In genomic region chr2:73019371-73020146, GRCm38 (mm10) we compare ENCODE assay signal across 10 mouse cellular contexts. TPM values are rescaled to one million over a fixed set of nuclear protein-coding genes. Genes with fewer than 3 reads are reported as not detected.
A peak's percentile ranks its signal among the peaks of the same experiment; 100 is the strongest.
DNase-seq lines count a peak whose midpoint lies in the region; ATAC-seq lines count a peak whose summit lies in the region.
"Had no signal": no experiment of that assay in that cellular context is flagged by ENCODE, and none has a peak within 500 bp of the region (broad histone marks: within the 10 kb centered on the region; RNA-seq: fewer than 3 reads in every experiment).

No protein-coding gene starts in this region.

- H3K27ac ChIP-seq in forebrain, embryonic 13.5 days, result no peak overlapping the region
- no peak overlapping the region for H3K27ac ChIP-seq in forebrain, embryonic 12.5 days

- H3K36me3 ChIP-seq in forebrain, embryonic 13.5 days (ENCODE audit: poor library complexity, severe bottlenecking), result no peaks in the 10 kb centered on the region
- no peaks in the 10 kb centered on the region for H3K36me3 ChIP-seq in forebrain, embryonic 12.5 days (replicated peaks)

- H3K4me2 ChIP-seq in forebrain, embryonic 13.5 days, result no peak overlapping the region
- no peak overlapping the region for H3K4me2 ChIP-seq in forebrain, embryonic 12.5 days

- H3K9me3 ChIP-seq in forebrain, embryonic 13.5 days (replicated peaks), result no peaks in the 10 kb centered on the region
- H3K9me3 ChIP-seq in forebrain, embryonic 12.5 days, result no peaks in the 10 kb centered on the region

- 72% methylated on average over 9 of the region's 9 CpGs for WGBS in forebrain, embryonic 13.5 days
- 84% methylated on average over 9 of the region's 9 CpGs for WGBS in forebrain, embryonic 12.5 days

- H3K9ac ChIP-seq in forebrain, embryonic 13.5 days, result no peak overlapping the region
- no peak overlapping the region for H3K9ac ChIP-seq in forebrain, embryonic 12.5 days

- no peaks in the 10 kb centered on the region for H3K27me3 ChIP-seq in forebrain, embryonic 13.5 days
- no peaks in the 10 kb centered on the region for H3K27me3 ChIP-seq in forebrain, embryonic 12.5 days

- no peak overlapping the region for H3K4me3 ChIP-seq in forebrain, embryonic 13.5 days
- H3K4me3 ChIP-seq in forebrain, embryonic 12.5 days (replicated peaks), result no peak overlapping the region

- DNase-seq in adrenal gland, postnatal 36 days, result peak; percentile 65 to 68
- peak; percentile 73 to 75 for DNase-seq in frontal cortex, postnatal 36 days (ENCODE audit: low spot score in 2 of 2)
- peak; percentile 43 to 54 for DNase-seq in kidney, postnatal 25 days
- peak; percentile 39 to 63 for DNase-seq in lung, postnatal 4 days
- no peak for DNase-seq in thymus, adult 18-20 months
- no peak for DNase-seq in thymus, postnatal 14 days

- peak; percentile 72; the same call in 1 of the 2 replicates for ATAC-seq in forebrain, embryonic 13.5 days
- ATAC-seq in forebrain, embryonic 12.5 days (ENCODE audit: low FRiP score), result no peak

- H3K4me1 ChIP-seq in forebrain, embryonic 13.5 days, result 0 out of 2 replicates have a peak, but pooled peaks cover 5% of the 10 kb centered on the region
- H3K4me1 ChIP-seq in forebrain, embryonic 12.5 days, result no peaks in the 10 kb centered on the region

RNA-seq across cellular contexts. Expression of gene Gm11084, which starts 33.0 kb away (rescaled TPM):
- not detected in 2 replicates for polyA plus RNA-seq in forebrain, embryonic 13.5 days (2015; fragmentation: Nextera tagmentation; extraction: Ambion mirVana)
- not detected in 2 replicates for polyA plus RNA-seq in forebrain, embryonic 12.5 days (2016; fragmentation: Nextera tagmentation; extraction: Ambion mirVana)
- not detected for total RNA-seq in adrenal gland, postnatal 36 days (2021)
- polyA plus RNA-seq: cortical plate, adult 2 months; limb, embryonic 11.5 days had no signal

RNA-seq across cellular contexts. Expression of gene Sp3, which starts 39.3 kb away (rescaled TPM):
- 64.3 and 66.6 TPM in 2 replicates for polyA plus RNA-seq in forebrain, embryonic 13.5 days (2015; fragmentation: Nextera tagmentation; extraction: Ambion mirVana)
- polyA plus RNA-seq in forebrain, embryonic 12.5 days (2016; fragmentation: Nextera tagmentation; extraction: Ambion mirVana), result 77.9 and 81.8 TPM in 2 replicates
- total RNA-seq in adrenal gland, postnatal 36 days (2021), result 10 to 100 TPM; 54.0 to 62.2 TPM

Comparison
In these comparisons a context has a peak if more than half of its experiments do, and no peak if none do; other contexts are left out.
1. DNase-seq: peak in adrenal gland, postnatal 36 days (2 of 2), frontal cortex, postnatal 36 days (2 of 2), kidney, postnatal 25 days (2 of 2) and lung, postnatal 4 days (2 of 2); none in thymus, adult 18-20 months (0 of 2) and thymus, postnatal 14 days (single experiment).